ENCODE assay signal across 8 mouse cellular contexts in genomic region chr1:52578298-52579056, GRCm38 (mm10). TPM values are rescaled to one million over a fixed set of nuclear protein-coding genes. Genes with fewer than 3 reads are reported as not detected.
DNase-seq lines count a peak whose midpoint lies in the region; ATAC-seq lines count a peak whose summit lies in the region.

No protein-coding gene starts in this region.

- 0 out of 2 replicates have a peak, but pooled peaks have one; percentile 34 for ATAC-seq in embryonic facial prominence, embryonic 11.5 days (replicated peaks; ENCODE audit: insufficient number of reproducible peaks, low FRiP score, low TSS enrichment, low read depth)
- ATAC-seq in hematopoietic stem cell, adult 5-6 weeks (replicated peaks in 1 of 2; ENCODE audit: insufficient read depth in 1 of 2, low FRiP score in 2 of 2, low TSS enrichment in 1 of 2, low read depth in 1 of 2, poor library complexity in 2 of 2, severe bottlenecking in 2 of 2), result peak; percentile 92 to 96
- ATAC-seq in megakaryocyte-erythroid progenitor cell, adult 5-6 weeks (replicated peaks; ENCODE audit: low FRiP score, low TSS enrichment, poor library complexity, severe bottlenecking), result peak; percentile 85
- peak; percentile 79 for ATAC-seq in stomach, embryonic 14.5 days (ENCODE audit: insufficient number of reproducible peaks, insufficient read depth, low FRiP score, low read depth)

- peak; percentile 7 for DNase-seq in ovary, adult 18-20 months (ENCODE audit: low spot score)
- no peak for DNase-seq in ovary, postnatal 10 days (ENCODE audit: low spot score)
- peak; percentile 58 for DNase-seq in embryonic facial prominence, embryonic 11.5 days (ENCODE audit: low spot score)
- peak; percentile 41 for DNase-seq in left cerebral cortex, postnatal 4 days
- no peak for DNase-seq in gastrocnemius, postnatal 14 days

- H3K36me3 ChIP-seq in embryonic facial prominence, embryonic 11.5 days (replicated peaks; ENCODE audit: control insufficient read depth, insufficient read depth, low read depth, low read length), result no peaks in the 10 kb centered on the region
- H3K36me3 ChIP-seq in stomach, embryonic 14.5 days (ENCODE audit: control insufficient read depth, insufficient read depth, low read length), result no peaks in the 10 kb centered on the region

- no peak overlapping the region; the same call in 1 of the 2 replicates for H3K27ac ChIP-seq in embryonic facial prominence, embryonic 11.5 days (replicated peaks; ENCODE audit: low read depth, low read length)
- H3K27ac ChIP-seq in stomach, embryonic 14.5 days (ENCODE audit: low read length), result peak overlapping the region; percentile 29

- peak overlapping the region; percentile 32; the same call in 1 of the 2 replicates for H3K9ac ChIP-seq in embryonic facial prominence, embryonic 11.5 days (replicated peaks; ENCODE audit: low read length)
- H3K9ac ChIP-seq in stomach, embryonic 14.5 days (replicated peaks; ENCODE audit: low read depth, low read length), result no peak overlapping the region

- H3K4me3 ChIP-seq in embryonic facial prominence, embryonic 11.5 days (ENCODE audit: low read depth, low read length), result no peak overlapping the region
- no peak overlapping the region for H3K4me3 ChIP-seq in stomach, embryonic 14.5 days (ENCODE audit: low read depth, low read length)

- intact Hi-C loops in left cerebral cortex, postnatal 4 days (cut with DNase I), result no loop called here
- intact Hi-C loops in gastrocnemius, postnatal 14 days (cut with DNase I; ENCODE audit: low total_unique reads), result no loop called here

- 0 out of 2 replicates have a peak overlapping the region, but pooled peaks have one; percentile 7 for H3K4me2 ChIP-seq in embryonic facial prominence, embryonic 11.5 days (ENCODE audit: low read depth, low read length)
- peak overlapping the region; percentile 15; the same call in 1 of the 2 replicates for H3K4me2 ChIP-seq in stomach, embryonic 14.5 days (replicated peaks; ENCODE audit: low read depth, low read length)

- no peaks in the 10 kb centered on the region for H3K9me3 ChIP-seq in embryonic facial prominence, embryonic 11.5 days (replicated peaks; ENCODE audit: control insufficient read depth, low read length)
- no peaks in the 10 kb centered on the region for H3K9me3 ChIP-seq in stomach, embryonic 14.5 days (ENCODE audit: control insufficient read depth, low read depth, low read length)

- H3K4me1 ChIP-seq in embryonic facial prominence, embryonic 11.5 days (ENCODE audit: control insufficient read depth, insufficient read depth, low read length), result no peaks in the 10 kb centered on the region
- peaks cover 18% of the 10 kb centered on the region; the same call in 1 of the 2 replicates for H3K4me1 ChIP-seq in stomach, embryonic 14.5 days (ENCODE audit: control insufficient read depth, insufficient read depth, low read length)

- no peaks in the 10 kb centered on the region for H3K27me3 ChIP-seq in embryonic facial prominence, embryonic 11.5 days (ENCODE audit: control insufficient read depth, insufficient read depth, low read length)
- H3K27me3 ChIP-seq in stomach, embryonic 14.5 days (ENCODE audit: control insufficient read depth, insufficient read depth, low read length), result no peaks in the 10 kb centered on the region

- WGBS in embryonic facial prominence, embryonic 11.5 days, result 34% methylated on average over 5 of the region's 5 CpGs
- WGBS in stomach, embryonic 14.5 days, result 26% methylated on average over 5 of the region's 5 CpGs

RNA-seq across cellular contexts. Expression of gene Nemp2, which starts 52.0 kb away (rescaled TPM):
- 11.2 and 12.1 TPM in 2 replicates for polyA plus RNA-seq in embryonic facial prominence, embryonic 11.5 days (2014; fragmentation: Nextera tagmentation; extraction: Ambion mirVana)
- total RNA-seq in hematopoietic stem cell, adult 5-6 weeks (2017), result 21.9 and 27.8 TPM in 2 replicates
- 1 to 10 TPM; 7.7 to 8.8 TPM for total RNA-seq in left cerebral cortex, postnatal 4 days (2021)
- 8.1 and 10.6 TPM in 2 replicates for total RNA-seq in megakaryocyte-erythroid progenitor cell, adult 5-6 weeks (2014; fragmentation: Nextera tagmentation)
- 4.3 and 4.8 TPM in 2 replicates for total RNA-seq in megakaryocyte-erythroid progenitor cell, adult 5-6 weeks (2017)
- 14.3 and 16.2 TPM in 2 replicates for polyA plus RNA-seq in stomach, embryonic 14.5 days (2014; fragmentation: Nextera tagmentation; extraction: Ambion mirVana)
- 1 to 10 TPM in 1 of 2 experiments, under 1 TPM in 1; 0.86 to 1.0 TPM for total RNA-seq in gastrocnemius, postnatal 14 days (2021)

Comparison
In these comparisons a context has a peak if more than half of its experiments do, and no peak if none do; other contexts are left out.
1. DNase-seq: peak in ovary, adult 18-20 months (single experiment), embryonic facial prominence, embryonic 11.5 days (single experiment) and left cerebral cortex, postnatal 4 days (single experiment); none in ovary, postnatal 10 days (single experiment) and gastrocnemius, postnatal 14 days (single experiment).
2. ATAC-seq: peak in every context shown above with its lines; median percentile 94 in hematopoietic stem cell, adult 5-6 weeks; 85 in megakaryocyte-erythroid progenitor cell, adult 5-6 weeks; 79 in stomach, embryonic 14.5 days; 34 in embryonic facial prominence, embryonic 11.5 days.